Mouse (Mus musculus): ENCODE data around the gene Sephs2.

The Sephs2 gene

GRCm38 (mm10) chr7:127273925-127274789, at the start of gene Sephs2:
Gene Sephs2, minus strand, starts transcription at chr7:127274055.
- ATAC-seq (ENCODE audit: insufficient number of reproducible peaks, low FRiP score, low TSS enrichment): peak; percentile 90; the same call in 1 of the 2 replicates

GRCm38 (mm10) chr7:127322085-127322484, 48.2 kb upstream of the Sephs2 start:
- no peak for ATAC-seq (ENCODE audit: insufficient number of reproducible peaks, low FRiP score, low TSS enrichment)

GRCm38 (mm10) chr7:127321106-127321505, 47.3 kb upstream of the Sephs2 start:
- no peak for ATAC-seq (ENCODE audit: insufficient number of reproducible peaks, low FRiP score, low TSS enrichment)

GRCm38 (mm10) chr7:127313912-127314311, 40.1 kb upstream of the Sephs2 start:
- no peak for ATAC-seq (ENCODE audit: insufficient number of reproducible peaks, low FRiP score, low TSS enrichment)

GRCm38 (mm10) chr7:127309951-127310350, 36.1 kb upstream of the Sephs2 start:
- ATAC-seq (ENCODE audit: insufficient number of reproducible peaks, low FRiP score, low TSS enrichment): no peak

- ATAC-seq (ENCODE audit: insufficient number of reproducible peaks, low FRiP score, low TSS enrichment): no peak
Measured at GRCm38 (mm10) chr7:127308887-127309286, 35.0 kb upstream of the Sephs2 start.

GRCm38 (mm10) chr7:127308431-127308830, 34.6 kb upstream of the Sephs2 start:
- no peak for ATAC-seq (ENCODE audit: insufficient number of reproducible peaks, low FRiP score, low TSS enrichment)

GRCm38 (mm10) chr7:127297586-127298193, 23.8 kb upstream of the Sephs2 start:
- ATAC-seq (ENCODE audit: insufficient number of reproducible peaks, low FRiP score, low TSS enrichment): no peak

GRCm38 (mm10) chr7:127296786-127297555, 23.1 kb upstream of the Sephs2 start:
- ATAC-seq (ENCODE audit: insufficient number of reproducible peaks, low FRiP score, low TSS enrichment): no peak

GRCm38 (mm10) chr7:127296098-127296497, 22.2 kb upstream of the Sephs2 start, which contains the start of gene Itgal:
Gene Itgal, plus strand, starts transcription at chr7:127296260.
- no peak for ATAC-seq (ENCODE audit: insufficient number of reproducible peaks, low FRiP score, low TSS enrichment)

GRCm38 (mm10) chr7:127290142-127290541, 16.3 kb upstream of the Sephs2 start:
- ATAC-seq (ENCODE audit: insufficient number of reproducible peaks, low FRiP score, low TSS enrichment): no peak

- ATAC-seq (ENCODE audit: insufficient number of reproducible peaks, low FRiP score, low TSS enrichment): no peak
Measured at GRCm38 (mm10) chr7:127289306-127289705, 15.5 kb upstream of the Sephs2 start.

GRCm38 (mm10) chr7:127287940-127288339, 14.1 kb upstream of the Sephs2 start:
- no peak for ATAC-seq (ENCODE audit: insufficient number of reproducible peaks, low FRiP score, low TSS enrichment)

- ATAC-seq (ENCODE audit: insufficient number of reproducible peaks, low FRiP score, low TSS enrichment): no peak
Measured at GRCm38 (mm10) chr7:127285154-127285553, 11.3 kb upstream of the Sephs2 start.

GRCm38 (mm10) chr7:127282190-127282589, 8.3 kb upstream of the Sephs2 start:
- ATAC-seq (ENCODE audit: insufficient number of reproducible peaks, low FRiP score, low TSS enrichment): no peak

GRCm38 (mm10) chr7:127281114-127281513, 7.3 kb upstream of the Sephs2 start:
- no peak for ATAC-seq (ENCODE audit: insufficient number of reproducible peaks, low FRiP score, low TSS enrichment)

GRCm38 (mm10) chr7:127280092-127280491, 6.2 kb upstream of the Sephs2 start:
- no peak for ATAC-seq (ENCODE audit: insufficient number of reproducible peaks, low FRiP score, low TSS enrichment)

GRCm38 (mm10) chr7:127278311-127278710, 4.5 kb upstream of the Sephs2 start:
- no peak for ATAC-seq (ENCODE audit: insufficient number of reproducible peaks, low FRiP score, low TSS enrichment)

- ATAC-seq (ENCODE audit: insufficient number of reproducible peaks, low FRiP score, low TSS enrichment): no peak
Measured at GRCm38 (mm10) chr7:127276519-127276961, 2.7 kb upstream of the Sephs2 start.

- ATAC-seq (ENCODE audit: insufficient number of reproducible peaks, low FRiP score, low TSS enrichment): peak; percentile 47; the same call in 1 of the 2 replicates
Measured at GRCm38 (mm10) chr7:127273118-127273923, 534 bp downstream of the Sephs2 start.
